Mouse (Mus musculus) megakaryocyte-erythroid progenitor cell, adult 5-6 weeks (primary cell): Measurements from ENCODE around the gene Tbx21. TPM values are rescaled to one million over a fixed set of nuclear protein-coding genes. Genes with fewer than 3 reads are reported as not detected.
A peak's percentile ranks its signal among the peaks of the same experiment; 100 is the strongest.

Experiments used
- ATAC-seq: replicated peaks from 2 replicates; pipeline ENCODE4 v1.8.0; 2016; ENCODE audit warnings: mild to moderate bottlenecking, inconsistent platforms; ENCODE audit not compliant: severe bottlenecking, poor library complexity, low FRiP score, low TSS enrichment
- total RNA-seq, 2 experiments: library from RNA; stranded (forward) in 1 of 2; stranded (reverse) in 1 of 2; fragments of 200-1000, 215-1000 nt in 1 of 2; fragments of >200 nt in 1 of 2; fragmentation: Nextera tagmentation in 1 of 2; gene quantifications; 2 replicates each; pipeline ENCODE4 v1.2.3; 2014 to 2017

Tbx21 gene
- total RNA-seq, 2 experiments from 2014 or later, result 0.61 to 0.96 TPM

DNA sequence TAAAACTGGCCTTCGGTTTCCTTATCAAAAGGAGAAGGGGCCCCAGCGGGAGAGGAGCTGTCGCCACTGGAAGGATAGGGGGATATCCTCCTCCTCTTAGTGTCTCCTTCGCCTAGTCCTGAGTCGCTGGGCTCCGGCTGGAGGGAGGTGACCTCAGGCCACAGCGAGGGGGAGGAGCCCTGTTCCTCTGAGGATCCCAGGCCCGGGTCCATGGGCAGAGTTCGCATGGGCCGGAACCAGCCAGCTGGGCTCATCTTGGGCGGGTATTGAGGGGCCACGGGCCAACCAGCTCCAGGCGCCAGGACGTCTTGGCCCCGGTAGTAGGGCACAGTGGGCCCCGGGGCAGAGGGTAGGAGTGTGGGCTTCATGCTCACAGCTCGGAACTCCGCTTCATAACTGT, 16.3 kb downstream of the Tbx21 start:
- ATAC-seq, result no peak

DNA sequence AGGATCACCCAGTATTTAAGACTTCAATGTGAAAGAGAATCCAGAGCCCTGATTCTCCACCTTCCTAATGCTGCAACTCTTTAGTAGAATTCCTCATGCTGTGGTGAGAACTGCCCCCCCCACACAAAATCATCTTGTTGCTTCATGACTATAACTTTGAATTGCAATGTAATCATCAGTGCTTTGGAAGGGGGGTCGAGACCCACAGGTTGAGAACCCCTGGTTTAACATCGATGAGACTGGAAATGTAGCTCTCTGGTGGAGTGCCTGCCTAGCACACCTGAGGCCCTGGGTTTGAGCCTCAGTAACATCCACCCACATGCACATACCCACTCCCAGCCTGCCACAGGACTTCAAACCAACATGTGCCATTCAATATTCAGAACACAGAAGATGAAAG, 20.5 kb downstream of the Tbx21 start:
- no peak for ATAC-seq

DNA sequence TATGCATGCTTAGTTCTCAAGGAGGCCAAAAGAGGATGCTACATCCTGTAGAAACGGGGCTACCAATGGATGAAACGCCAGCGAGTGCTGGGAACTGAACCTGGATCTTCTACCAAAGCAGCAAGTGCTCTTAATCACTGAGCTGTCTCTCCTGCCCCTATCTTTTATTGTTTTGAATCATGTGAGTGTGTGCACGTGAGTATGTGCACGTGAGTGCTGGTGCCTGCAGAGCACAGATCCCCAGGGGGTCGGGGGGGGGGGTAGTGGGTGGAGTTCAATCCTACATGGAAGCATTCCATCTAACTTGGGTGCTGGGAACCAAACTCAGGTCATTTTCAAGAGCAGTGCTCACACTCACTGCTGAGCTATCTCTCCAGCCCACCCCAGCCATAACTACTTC, 28.8 kb downstream of the Tbx21 start:
- ATAC-seq, result no peak

DNA sequence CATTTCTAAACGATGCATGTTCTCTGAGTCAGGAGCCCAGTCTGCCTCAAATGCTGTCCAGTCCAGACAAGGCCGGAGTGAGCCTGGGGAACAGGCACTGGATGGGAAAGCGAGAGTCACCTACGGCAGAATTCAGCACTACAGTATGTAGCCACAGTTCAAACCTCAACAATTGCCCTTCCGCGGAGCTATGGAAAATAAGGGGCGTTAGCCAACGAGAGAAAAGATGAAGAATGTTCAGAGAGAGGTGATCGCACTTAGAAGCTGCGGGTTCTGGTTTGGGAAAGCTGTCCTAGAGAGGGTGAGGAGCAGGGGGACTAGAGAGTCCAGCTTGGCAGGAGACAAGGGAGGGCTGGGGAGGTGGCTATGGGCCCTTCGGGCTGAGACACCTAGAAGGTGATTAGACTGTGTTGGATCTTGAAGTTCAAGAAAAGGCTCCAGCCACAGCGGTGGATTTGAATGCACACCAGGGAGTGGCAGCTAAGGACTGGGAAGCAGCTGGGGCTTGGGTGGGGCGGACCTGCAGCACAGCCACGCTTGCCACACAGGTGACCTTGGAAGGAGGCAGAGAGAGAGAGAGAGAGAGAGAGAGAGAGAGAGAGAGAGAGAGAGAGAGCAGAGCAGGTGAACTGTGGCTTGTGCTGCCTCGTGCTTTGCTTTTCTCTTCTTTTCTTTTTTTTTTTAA, 30.2 kb downstream of the Tbx21 start:
- no peak for ATAC-seq

DNA sequence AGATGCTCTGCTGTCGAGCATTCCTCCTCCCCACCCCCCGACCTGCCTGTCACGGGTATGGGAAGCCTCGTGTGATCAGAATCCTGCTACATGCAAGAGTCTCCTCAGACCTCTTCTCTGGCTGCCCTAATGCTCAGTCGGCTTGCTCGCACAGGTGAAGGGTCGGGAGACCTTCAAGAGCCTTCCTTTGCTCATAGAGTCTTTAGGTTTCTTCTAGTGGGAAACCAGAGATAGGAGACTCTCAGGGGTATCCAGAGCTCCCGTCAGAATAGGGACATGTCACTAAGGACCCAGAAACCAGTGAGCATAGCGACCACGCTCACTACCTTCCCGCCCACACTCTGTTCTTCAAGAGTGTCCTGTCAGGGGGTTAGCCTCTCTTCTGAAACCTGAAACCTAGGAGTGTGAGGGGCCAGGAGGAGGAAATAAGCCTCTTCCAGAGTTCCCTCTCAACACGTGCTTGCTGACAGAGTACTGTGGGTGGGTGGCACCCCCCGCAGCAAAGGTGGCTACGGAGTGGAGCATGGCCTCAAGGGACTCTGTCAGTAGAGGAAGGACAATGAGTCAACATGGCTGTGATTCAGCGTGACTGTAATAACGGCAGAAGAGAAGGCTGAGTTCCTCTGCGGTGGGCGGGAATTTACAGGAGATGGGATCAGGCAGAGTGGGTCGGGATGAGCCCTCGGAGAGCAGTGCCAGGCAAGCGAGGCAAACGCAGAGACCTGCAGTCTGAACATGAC, 31.6 kb downstream of the Tbx21 start:
- no peak for ATAC-seq

DNA sequence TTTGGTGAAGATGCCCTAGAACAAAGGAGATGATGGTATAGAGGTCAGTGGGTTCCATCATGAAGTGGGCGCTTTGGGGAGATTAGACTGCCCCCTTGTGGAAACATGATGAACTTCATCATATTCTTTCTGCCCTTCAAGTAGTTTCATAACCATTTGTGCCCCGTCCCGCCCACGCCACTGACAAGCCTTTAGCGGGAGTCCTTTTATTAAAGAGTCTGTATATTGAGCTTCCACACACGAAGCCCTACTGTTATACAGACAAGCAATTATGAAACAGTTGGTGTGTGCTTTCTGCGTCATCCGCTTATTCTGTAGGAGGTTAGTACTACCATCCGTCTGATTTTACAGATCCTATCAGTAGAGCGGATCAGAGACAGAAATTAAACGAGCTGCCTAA, 32.2 kb downstream of the Tbx21 start:
- peak; percentile 37 for ATAC-seq

DNA sequence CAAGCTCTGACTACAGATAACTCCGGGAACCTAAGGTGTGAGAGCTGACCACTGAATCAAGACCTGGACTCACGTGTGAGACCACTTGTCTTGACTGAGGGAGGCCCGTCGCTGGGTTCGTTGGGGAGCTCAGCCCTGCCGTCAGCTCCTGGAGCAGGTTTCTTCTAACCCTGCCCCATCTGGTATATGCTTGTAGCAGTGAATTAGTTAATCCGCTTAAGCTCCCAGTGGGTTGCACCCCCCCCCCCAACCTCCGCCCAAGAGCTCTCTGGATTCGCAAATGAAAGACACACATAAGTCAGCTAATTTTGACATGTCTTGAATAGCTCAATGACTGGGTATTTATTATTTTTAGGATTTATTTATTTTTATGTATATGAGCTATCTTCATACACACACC, 34.8 kb downstream of the Tbx21 start:
- no peak for ATAC-seq

DNA sequence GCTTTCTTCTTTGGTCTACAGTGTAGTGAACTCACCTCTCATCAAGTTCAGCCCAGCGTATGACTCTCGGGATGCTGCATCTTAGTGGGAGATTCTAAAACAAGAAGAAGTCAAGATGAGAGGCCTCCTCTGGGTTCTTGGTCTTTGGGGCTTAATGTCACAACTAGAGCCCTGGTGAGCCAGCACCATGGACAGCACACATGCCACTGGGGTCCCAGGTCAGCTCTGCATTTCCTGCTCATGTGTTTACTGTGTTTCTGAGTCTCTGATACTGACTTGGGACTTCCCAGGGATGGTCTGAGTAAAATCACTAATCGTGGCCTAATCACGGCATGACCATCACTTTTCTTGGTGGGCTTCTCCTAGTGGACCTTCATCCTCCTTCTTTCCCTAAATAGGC, 36.4 kb downstream of the Tbx21 start:
- ATAC-seq, result no peak

DNA sequence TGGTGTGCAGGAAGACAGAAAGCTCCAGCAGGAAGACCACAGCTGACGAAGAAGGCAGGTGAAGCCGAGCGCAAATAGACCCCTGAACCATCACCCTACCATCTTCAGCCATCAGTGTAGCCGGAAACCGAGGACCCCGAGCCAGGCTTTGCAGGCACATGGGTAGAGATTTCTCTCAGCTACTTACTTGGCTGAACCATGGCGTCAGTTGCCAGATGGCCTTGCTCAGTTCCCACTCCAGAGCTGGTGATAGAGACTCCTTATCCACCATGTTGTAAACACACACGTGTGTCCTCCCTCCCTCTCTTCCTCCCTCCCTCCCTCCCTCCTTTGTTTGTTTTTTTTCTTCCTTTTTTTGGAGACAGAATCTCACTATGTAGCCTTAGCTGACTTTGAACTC, 40.9 kb downstream of the Tbx21 start:
- no peak for ATAC-seq

DNA sequence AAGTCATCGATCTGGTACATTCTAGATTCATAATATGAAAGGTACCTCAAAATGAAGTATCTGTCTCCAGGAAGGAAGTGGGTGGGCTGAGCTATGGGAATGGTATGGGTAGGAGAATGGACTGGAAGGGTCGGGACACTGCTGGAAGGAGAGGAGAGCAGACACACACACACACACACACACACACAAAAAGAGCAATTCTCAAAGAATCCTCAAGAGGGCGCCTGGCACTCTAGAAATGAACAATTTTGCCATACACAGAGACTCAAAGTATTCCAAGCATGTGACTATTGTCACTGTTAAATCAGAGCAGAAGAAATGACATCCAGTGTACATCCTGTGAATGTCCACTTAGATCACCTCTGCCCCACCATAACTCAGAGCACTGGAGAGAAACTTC, 42.6 kb downstream of the Tbx21 start:
- peak; percentile 44 for ATAC-seq

DNA sequence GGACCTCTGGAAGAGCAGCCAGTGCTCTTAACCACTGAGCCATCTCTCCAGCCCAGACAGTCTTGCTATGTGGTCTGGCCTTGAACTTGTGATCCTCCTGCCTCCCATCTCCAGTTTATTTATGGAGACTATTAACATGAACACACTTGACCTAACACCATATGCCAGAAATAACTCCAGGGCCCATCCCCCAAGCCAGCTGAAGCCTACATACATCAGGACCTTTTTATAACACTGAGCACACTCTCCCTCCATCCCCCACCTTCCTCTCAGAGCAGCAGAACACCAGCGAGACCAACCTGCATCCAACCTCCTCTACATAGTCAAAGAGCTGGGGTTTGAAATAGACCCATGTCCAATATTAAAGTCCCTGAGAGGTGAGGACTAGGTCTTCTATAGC, 44.0 kb downstream of the Tbx21 start:
- no peak for ATAC-seq

DNA sequence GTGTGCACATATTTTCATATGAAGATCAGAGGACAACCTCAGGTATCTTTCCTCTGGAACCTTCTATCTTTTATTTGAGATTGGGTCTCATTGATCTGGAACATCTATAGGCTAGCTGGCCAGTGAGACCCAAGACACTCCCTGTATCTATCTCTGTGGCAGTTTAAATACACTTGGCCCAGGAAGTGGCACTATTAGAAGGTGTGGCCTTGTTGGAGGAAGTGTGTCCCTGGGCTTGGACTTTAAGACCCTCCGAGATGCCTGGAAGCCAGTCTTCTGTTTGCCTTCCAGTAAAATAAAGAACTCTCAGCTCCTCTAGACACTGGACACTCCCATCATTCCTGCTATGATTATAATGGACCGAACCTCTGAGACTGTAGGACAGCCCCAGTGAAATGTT, 45.4 kb downstream of the Tbx21 start:
- no peak for ATAC-seq

DNA sequence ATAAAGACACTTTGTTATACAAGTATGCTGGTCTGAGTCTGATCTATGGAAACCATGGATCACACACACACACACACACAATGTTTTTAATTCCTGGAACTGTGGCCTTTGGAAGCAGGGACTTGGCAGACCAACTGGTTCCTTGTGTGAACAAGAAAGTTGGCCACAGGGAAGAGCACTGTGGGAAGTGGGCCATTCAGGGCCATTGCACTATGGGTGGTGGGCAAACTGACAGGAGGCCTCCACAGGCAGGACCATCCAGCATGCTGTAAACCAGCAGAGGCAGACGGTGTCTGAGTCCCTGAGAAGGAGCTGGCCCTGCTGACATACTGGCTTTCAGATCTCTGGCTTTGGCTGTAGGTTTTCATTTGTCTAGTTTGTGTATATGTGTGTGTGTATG, 45.8 kb downstream of the Tbx21 start:
- ATAC-seq, result no peak

DNA sequence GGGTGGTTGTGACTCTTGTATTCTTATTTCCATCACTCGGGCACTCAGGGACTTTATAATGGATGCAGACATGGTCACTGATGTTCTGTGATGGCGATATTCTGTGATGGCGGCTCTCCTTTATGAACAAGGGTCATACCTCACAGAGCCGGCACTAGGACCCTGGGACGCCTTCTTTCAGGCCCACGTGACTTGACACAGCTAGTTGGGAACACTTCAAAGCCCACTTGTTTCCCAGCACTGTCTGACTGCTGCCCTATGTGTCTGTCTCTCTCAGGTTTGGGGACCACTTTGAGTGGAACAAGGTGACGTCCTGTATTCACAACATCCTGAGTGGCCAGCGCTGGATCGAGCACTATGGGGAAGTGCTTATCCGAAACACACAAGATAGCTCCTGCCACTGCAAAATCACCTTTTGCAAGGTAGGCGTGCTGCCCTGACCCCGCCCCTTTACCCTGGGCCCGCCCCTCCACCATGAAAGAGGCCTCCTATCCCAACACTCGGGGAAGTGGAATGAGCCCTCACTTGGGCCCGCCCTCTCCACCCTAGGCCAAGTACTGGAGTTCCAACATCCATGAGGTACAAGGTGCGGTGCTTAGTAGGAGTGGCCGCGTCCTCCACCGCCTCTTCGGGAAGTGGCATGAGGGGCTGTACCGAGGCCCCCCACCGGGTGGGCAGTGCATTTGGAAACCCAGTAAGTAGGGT, 48.3 kb downstream of the Tbx21 start:
- no peak for ATAC-seq

DNA sequence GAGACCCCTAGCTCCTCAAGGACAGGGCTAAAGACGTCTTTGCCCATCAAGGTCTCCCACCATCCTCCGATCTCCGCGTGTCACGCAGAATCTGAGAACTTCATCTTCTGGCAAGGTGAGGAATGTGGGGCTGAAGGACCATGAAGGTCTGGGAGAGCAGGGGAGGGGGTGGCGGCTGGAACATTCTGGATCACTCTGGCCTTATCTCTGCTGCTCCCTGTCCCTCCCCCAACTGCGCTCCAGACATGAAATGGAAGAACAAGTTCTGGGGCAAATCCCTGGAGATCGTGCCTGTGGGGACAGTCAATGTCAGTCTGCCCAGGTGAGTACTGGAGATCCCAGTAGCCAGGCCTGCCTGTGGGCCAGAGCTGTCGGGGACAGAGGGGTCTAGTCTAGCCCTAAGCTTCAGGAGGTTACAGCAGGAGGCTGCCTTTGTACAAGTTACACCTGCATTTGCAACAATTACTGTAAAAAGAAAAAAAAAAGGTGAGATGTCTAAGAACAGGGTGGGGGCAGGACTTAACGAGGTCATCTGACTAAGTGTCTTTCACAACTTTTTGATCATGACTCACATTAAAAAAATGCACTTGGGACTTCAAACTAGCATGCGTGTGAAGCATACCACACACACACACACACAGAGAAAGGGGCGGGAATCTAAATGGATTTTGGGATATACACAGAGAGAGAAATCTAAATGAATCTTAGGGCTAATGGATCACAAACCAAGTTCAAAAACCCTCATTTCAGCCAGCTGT, 49.4 kb downstream of the Tbx21 start:
- no peak for ATAC-seq

DNA sequence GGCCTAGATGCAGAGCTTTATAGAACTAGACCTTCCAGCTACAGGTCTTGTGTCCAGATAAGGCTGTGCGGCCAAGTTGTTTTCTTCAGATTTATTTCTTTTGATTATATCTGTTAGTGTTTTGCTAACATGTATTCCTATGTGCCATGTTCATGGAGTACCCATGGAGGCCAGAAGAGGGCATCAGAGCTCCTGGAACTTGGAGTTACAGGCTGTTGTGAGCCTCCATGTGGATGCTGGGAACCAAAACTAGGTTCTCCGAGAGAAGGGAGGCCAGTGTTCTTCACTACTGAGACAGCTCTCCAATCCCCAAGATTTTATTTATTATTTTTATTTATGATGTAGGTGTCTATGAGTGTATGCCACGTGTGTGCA, 51.2 kb downstream of the Tbx21 start:
- ATAC-seq, result 0 out of 2 replicates have a peak, but pooled peaks have one; percentile 40

DNA sequence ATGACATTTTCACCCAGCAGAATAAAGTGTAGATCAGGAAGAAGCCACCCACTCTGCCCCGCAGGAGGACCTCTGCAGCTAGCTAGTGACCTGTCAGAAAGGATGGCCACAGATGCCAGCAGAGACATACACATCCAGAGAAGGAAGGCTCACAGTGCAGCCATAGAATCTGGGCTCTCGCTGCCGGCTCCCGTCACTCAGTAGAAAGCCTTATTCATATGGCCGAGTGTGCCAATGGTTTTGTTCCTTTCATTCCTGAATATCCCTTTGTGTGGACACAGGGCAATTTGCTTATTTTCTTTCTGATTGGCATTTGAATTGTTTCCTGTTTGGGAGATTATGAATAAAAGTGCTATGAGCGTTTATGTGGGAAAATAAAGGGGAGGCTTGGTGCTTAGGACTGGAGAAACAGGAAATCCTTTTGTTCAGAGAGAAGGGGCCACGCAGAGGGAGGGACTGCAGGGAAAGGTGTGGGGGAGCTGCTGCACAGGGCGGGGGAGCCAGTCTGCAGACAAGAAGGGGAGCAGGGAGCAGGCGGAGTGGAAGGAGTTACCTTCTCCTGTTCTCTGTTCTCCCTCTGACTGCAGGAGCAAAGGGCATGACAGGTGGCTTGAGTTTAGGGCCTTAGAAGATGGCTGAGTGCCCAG, 51.7 kb downstream of the Tbx21 start:
- ATAC-seq, result no peak

DNA sequence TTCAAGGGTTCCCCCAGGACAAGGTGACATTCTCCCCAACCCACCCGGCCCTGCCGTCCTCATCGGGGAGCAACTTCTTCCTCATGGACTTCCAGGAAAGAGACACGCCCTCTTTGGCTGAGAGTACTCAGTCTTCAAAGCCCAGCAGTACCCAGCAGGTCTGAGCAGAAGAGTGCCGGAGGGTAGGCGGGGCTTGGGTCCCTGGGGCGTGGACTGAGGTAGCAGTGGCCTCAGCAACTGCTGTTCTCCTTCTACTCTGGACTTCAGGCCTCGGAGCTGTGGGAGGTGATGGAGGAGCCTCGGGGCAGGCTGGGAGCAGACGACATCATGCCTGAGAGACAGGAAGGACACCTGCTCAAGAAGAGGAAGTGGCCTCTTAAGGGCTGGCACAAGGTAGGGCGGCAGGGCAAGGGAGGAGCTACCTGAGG, 62.9 kb downstream of the Tbx21 start:
- peak; percentile 66 for ATAC-seq

DNA sequence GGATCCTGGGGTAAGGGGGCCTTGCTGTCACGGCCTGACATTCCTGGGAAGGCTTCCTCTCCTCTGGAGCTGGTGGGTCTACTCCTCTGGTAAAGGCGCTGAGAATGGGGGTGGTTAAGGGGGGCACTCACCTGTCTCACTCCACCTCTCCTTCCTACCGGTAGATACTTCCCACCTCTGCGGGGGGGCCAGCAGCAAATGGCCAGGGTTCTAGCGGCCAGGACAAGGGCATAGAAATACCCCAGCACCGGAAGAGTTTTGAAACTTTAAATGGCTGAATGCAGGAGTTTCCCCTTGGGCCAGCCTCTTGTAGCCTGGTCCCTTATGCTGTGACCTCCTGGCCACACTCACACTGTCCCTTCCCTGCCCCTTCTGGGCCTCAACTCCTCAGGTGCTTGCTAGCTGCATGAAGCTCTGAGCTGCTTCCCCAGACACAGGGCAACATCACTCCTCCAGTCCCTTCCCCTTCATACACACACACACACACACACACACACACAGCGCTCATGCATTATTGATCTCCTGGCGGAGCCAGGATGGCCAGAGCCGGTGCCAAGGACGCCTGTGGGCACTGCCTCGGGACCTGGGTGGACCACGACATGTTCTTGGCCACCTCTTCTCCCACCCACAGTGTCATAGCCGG, 64.1 kb downstream of the Tbx21 start:
- peak; percentile 3 for ATAC-seq
